Mouse (Mus musculus) myocyte (in vitro differentiated cells): ENCODE data around the gene Frmd7.

ENCODE experiments used
- MAX ChIP-seq: IDR thresholded peaks from one replicate; pipeline ENCODE4 v1.6.1; 2011; ENCODE audit warnings: low read depth, mild to moderate bottlenecking, control low read depth
- POLR2A ChIP-seq: IDR thresholded peaks from one replicate; pipeline ENCODE4 v1.6.1; 2011; ENCODE audit warnings: low read depth, mild to moderate bottlenecking, control low read depth, moderate library complexity; ENCODE audit not compliant: insufficient read length
- POLR2AphosphoS2 ChIP-seq: IDR thresholded peaks from one replicate; pipeline ENCODE4 v1.6.1; 2011; ENCODE audit warnings: low read depth, control low read depth; ENCODE audit not compliant: insufficient read length
- TCF3 ChIP-seq: IDR thresholded peaks from one replicate; pipeline ENCODE4 v1.6.1; 2011; ENCODE audit warnings: low read depth, control low read depth; ENCODE audit not compliant: insufficient read length

DNA sequence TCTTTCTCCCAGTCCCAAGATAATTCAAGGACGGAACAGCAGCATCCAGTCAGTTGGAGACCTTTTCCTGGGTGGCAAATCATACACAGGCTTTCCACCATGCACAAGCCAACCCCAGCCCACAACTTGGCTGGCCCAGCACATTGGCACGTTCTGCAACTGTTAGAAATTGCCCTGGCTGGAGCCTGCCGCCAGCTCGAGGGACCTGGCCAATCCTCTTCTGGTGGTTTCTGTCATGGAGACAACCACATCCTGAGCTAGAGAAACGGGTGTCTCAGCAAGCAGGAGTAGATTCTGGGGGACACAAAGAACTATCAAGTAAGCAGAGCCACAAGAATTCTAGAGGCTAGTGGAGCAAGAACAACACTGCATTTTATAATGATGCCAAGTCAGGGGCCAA lies 32.6 kb downstream of the Frmd7 start:
- TF ChIP-seq MAX (no peak), POLR2AphosphoS2 (no peak), POLR2A (no peak), TCF3 (no peak)
